Mouse (Mus musculus) kidney, adult 8-10 months (tissue): ENCODE results near the gene Olfr920.
A peak's percentile ranks its signal among the peaks of the same experiment; 100 is the strongest.

ENCODE experiments used
- DNase-seq, 2 experiments: peaks; one replicate each; pipeline ENCODE4 v3.0.0; 2022

Gene Olfr920

GRCm38 (mm10) chr9:38751999-38752398 is at the start of gene Olfr920:
TSS of gene Olfr920 (plus strand) at chr9:38752299.
- DNase-seq: no peak

GRCm38 (mm10) chr9:38718102-38718501 is 34.0 kb upstream of the Olfr920 start, which contains the start of gene Vwa5a:
TSS of gene Vwa5a (plus strand) at chr9:38718268.
- peak; percentile 36 to 52 for DNase-seq

GRCm38 (mm10) chr9:38718927-38719441 is 33.1 kb upstream of the Olfr920 start:
- no peak for DNase-seq

DNA sequence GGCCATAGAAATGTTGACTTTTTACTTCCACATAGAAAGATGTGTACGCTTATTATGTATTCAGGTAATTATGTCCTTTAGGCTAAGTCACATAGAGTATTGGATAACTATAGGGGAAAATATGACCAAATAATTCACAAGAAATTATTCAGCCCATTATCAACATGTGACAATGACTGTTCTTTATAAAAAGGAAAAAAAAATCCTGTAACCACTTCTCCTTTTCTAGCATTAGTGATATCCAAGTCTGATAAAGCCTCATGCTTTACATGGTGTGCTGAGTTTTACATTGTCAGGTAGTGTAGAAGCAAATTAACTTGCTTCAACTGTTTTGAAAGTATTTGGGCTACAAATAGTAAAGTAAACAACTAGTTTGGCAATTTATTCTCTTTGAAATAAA is 28.1 kb upstream of the Olfr920 start:
- DNase-seq: no peak

DNA sequence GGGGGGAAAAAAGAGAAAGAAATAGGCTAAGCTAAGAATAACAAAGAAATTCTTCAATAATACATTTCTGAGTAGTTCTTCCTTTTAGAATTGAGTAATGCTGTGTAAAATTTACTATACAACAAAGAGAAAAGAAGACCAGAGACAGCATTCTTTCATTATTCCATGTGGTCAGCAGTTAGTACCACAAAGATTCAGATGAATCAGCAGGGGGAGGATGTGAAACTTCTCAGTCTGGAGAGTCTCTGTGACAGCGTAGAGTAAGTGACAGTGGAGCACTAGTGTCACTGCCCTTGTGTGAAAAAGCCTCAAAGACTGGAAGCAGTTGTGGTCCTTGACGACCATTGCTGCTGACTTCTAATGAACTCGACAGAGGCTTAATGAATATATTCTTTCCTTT is 23.9 kb upstream of the Olfr920 start:
- DNase-seq: no peak

DNA sequence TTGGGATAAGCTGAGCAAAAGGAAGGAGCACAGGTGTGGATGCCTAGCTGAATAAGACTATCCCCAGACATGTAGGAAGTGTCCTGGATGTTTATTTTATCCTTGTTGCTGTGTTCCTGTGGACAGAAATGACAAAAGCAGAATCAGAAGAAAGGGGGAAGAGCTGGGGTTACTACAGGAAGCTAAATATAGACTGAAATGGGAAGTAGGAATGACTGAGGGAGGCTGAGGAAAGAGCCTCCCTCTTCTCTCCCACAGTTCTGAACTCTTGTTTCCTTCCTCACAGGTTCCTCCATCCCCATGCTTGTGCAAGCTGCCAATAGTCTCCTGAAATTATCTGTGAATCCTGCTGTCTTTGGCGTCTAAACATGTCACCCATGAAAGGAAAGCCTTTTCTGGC is 10.7 kb upstream of the Olfr920 start:
- DNase-seq: no peak

- DNase-seq: no peak
Measured at GRCm38 (mm10) chr9:38744619-38745315, 7.3 kb upstream of the Olfr920 start.

GRCm38 (mm10) chr9:38772768-38773167 is 20.7 kb downstream of the Olfr920 start, which contains the start of gene Olfr921:
TSS of gene Olfr921 (plus strand) at chr9:38773068.
- DNase-seq: no peak

DNA sequence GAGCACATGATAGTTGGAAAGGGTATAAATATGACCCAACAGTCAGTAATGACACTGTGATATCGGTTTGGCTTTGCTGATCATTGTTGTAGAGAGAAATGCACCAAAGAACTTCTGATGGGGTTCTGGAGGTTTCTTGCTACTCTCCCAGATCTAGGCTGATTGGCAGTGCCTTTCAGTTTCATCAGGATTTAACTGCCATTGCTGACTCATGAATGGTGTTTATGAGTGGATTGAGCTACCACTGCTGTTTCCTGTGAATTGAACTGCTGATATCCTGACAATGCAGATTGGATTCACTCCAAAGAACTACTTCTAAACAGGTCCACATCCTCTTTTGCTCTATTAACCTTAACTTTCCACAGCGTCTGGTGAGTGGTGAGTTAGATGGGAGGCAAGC is 40.6 kb downstream of the Olfr920 start:
- no peak for DNase-seq

DNA sequence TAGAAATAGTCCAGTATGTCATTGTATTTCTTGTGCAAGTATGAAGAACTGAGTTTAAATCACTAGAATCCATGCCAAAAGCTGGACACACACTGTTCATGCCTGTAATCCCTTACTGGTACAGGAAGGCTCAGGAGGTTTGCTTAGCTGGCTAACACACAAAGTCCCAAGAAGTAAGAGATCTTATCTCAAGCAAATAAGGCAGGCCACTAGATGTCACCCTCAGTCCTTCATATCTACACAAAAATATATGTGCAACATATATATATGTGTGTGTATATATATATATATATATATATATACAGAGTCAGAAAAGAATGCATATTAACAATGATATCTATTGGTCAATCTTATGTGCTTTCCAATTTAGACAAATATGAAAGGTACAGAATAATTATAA is 53.6 kb downstream of the Olfr920 start:
- DNase-seq: no peak
